Mouse (Mus musculus): Measurements from ENCODE around the gene Metrnl. TPM values are rescaled to one million over a fixed set of nuclear protein-coding genes. Genes with fewer than 3 reads are reported as not detected.
A peak's percentile ranks its signal among the peaks of the same experiment; 100 is the strongest.

The Metrnl gene
- polyA plus RNA-seq (2015; fragmentation: Nextera tagmentation; extraction: Ambion mirVana) = 22.3 and 23.6 TPM in 2 replicates

DNA sequence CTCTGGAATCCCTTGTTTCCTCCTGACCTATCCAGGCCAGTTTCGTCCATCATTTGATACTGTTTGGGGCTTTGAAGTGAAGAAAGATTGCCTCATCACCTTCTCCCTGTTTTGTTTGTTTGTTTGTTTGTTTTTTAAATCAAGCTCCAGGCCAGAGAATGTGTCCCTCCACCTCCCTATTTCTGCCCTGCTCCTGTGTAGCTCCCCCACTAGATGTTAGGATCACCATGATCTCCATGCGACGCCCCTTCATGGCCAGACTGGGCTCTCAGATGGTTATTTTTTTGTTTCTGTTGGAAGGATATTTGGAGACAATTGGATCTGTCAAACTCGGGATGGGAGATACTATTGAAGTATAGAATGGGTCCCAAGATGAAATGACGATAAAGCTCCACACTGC lies at the start of gene Metrnl:
Gene Metrnl, plus strand, starts transcription at position 301 of the 400 bp plus-strand sequence.
- H3K4me1 ChIP-seq (ENCODE audit: insufficient read depth, low read depth, low read length) = peaks cover 16% of the 10 kb centered on the region
- 86% methylated on average over 5 of the region's 5 CpGs for WGBS
- H3K9ac ChIP-seq (replicated peaks; ENCODE audit: low read depth) = peak within 1 kb of the TSS; percentile 53
- H3K4me2 ChIP-seq (replicated peaks; ENCODE audit: low read depth, low read length) = peak within 1 kb of the TSS; percentile 99
- H3K27ac ChIP-seq (ENCODE audit: low read length) = peak within 1 kb of the TSS; percentile 81
- no peak for DNase-seq (ENCODE audit: low spot score)
- H3K27me3 ChIP-seq (replicated peaks; ENCODE audit: insufficient read depth, low read length) = no peaks in the 10 kb centered on the region
- H3K9me3 ChIP-seq (ENCODE audit: low read length) = no peaks in the 10 kb centered on the region
- ATAC-seq = no peak
- TF ChIP-seq CTCF (IDR thresholded peaks at IDR 0.05) (no peak), EP300 (IDR thresholded peaks at IDR 0.05) (no peak)
- H3K36me3 ChIP-seq (ENCODE audit: insufficient read depth, low read length) = no peaks in the 10 kb centered on the region
- peak within 1 kb of the TSS; percentile 73 for H3K4me3 ChIP-seq (ENCODE audit: low read depth, low read length)

GRCm38 (mm10) chr11:121651556-121651955 lies 49.8 kb upstream of the Metrnl start:
- H3K9ac ChIP-seq (replicated peaks; ENCODE audit: low read depth) = no peak overlapping the region
- H3K4me2 ChIP-seq (replicated peaks; ENCODE audit: low read depth, low read length) = no peak overlapping the region
- H3K27ac ChIP-seq (ENCODE audit: low read length) = no peak overlapping the region
- DNase-seq (ENCODE audit: low spot score) (no peak), ATAC-seq (no peak)
- no peaks in the 10 kb centered on the region for H3K36me3 ChIP-seq (ENCODE audit: insufficient read depth, low read length)
- WGBS = 96% methylated on average over 9 of the region's 9 CpGs
- no peaks in the 10 kb centered on the region for H3K9me3 ChIP-seq (ENCODE audit: low read length)
- TF ChIP-seq EP300 (IDR thresholded peaks at IDR 0.05) (no peak), CTCF (IDR thresholded peaks at IDR 0.05) (no peak)
- no peaks in the 10 kb centered on the region for H3K27me3 ChIP-seq (replicated peaks; ENCODE audit: insufficient read depth, low read length)
- H3K4me3 ChIP-seq (ENCODE audit: low read depth, low read length) = no peak overlapping the region
- H3K4me1 ChIP-seq (ENCODE audit: insufficient read depth, low read depth, low read length) = no peaks in the 10 kb centered on the region

DNA sequence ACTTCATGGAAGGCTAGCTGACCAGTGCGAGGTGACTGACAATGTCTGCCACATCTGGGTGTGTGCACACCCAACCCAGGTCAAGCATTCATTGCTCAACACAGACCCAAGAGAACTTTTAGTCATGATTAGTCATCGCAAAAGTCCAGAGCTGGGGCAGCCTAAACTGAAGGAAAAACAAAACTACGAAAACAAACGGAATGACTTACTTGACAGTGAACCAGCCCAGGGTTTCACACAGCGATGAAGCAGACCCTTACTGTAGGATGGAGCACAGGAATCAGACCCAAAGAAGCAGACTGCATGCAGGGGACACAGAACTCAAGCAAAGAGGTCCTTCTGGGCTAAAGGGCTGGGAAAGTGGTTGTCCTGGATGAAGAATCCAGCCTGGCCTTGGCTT lies 49.4 kb upstream of the Metrnl start:
- no peak for DNase-seq (ENCODE audit: low spot score)
- Histone ChIP-seq H3K9ac (replicated peaks; ENCODE audit: low read depth) (no peak overlapping the region), H3K4me1 (ENCODE audit: insufficient read depth, low read depth, low read length) (no peaks in the 10 kb centered on the region), H3K4me2 (replicated peaks; ENCODE audit: low read depth, low read length) (no peak overlapping the region), H3K27me3 (replicated peaks; ENCODE audit: insufficient read depth, low read length) (no peaks in the 10 kb centered on the region), H3K4me3 (ENCODE audit: low read depth, low read length) (no peak overlapping the region), H3K27ac (ENCODE audit: low read length) (no peak overlapping the region), H3K36me3 (ENCODE audit: insufficient read depth, low read length) (no peaks in the 10 kb centered on the region), H3K9me3 (ENCODE audit: low read length) (no peaks in the 10 kb centered on the region)
- 90% methylated on average over 5 of the region's 5 CpGs for WGBS
- no peak for ATAC-seq
- TF ChIP-seq CTCF (IDR thresholded peaks at IDR 0.05) = no peak
- TF ChIP-seq EP300 (IDR thresholded peaks at IDR 0.05) = no peak

- ATAC-seq (peak; percentile 25; the same call in 1 of the 2 replicates), DNase-seq (ENCODE audit: low spot score) (peak; percentile 76)
- Histone ChIP-seq H3K27ac (ENCODE audit: low read length) (no peak overlapping the region), H3K36me3 (ENCODE audit: insufficient read depth, low read length) (no peaks in the 10 kb centered on the region), H3K9ac (replicated peaks; ENCODE audit: low read depth) (no peak overlapping the region), H3K9me3 (ENCODE audit: low read length) (no peaks in the 10 kb centered on the region), H3K4me3 (ENCODE audit: low read depth, low read length) (no peak overlapping the region), H3K27me3 (replicated peaks; ENCODE audit: insufficient read depth, low read length) (no peaks in the 10 kb centered on the region), H3K4me1 (ENCODE audit: insufficient read depth, low read depth, low read length) (no peaks in the 10 kb centered on the region), H3K4me2 (replicated peaks; ENCODE audit: low read depth, low read length) (no peak overlapping the region)
- WGBS = 51% methylated on average over 10 of the region's 10 CpGs
- TF ChIP-seq CTCF (IDR thresholded peaks at IDR 0.05) (peak; percentile 78), EP300 (IDR thresholded peaks at IDR 0.05) (no peak)
Observed at GRCm38 (mm10) chr11:121652547-121653305, 48.6 kb upstream of the Metrnl start.

- WGBS = 78% methylated on average over 4 of the region's 4 CpGs
- ATAC-seq = no peak
Observed at GRCm38 (mm10) chr11:121653631-121654030, 47.7 kb upstream of the Metrnl start.

DNA sequence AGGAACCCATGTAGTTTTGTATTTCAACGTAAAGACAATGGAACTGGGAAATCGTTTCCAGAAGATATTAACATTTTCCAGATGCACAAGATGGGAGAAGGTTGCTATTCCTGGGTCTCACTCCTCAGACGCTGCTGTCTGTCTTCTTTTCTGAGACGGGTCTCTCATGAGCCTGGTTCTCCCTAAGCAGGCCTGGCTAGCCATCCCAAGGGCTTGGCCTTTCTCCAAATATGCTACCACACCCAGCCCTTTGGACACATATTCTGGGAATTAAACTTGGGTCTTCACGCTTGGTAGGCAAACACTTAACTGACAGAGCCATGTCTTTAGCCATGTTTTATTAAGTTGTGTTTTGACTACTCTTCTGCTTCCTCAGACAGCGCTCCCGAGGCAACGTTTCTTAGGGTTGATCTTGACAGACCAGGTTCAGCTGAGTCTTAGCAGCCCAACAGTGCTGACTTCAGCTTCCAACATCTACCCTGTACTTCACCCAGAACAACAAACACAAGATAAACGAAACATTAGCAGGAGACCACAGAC lies 46.9 kb upstream of the Metrnl start:
- Histone ChIP-seq H3K27me3 (replicated peaks; ENCODE audit: insufficient read depth, low read length) (no peaks in the 10 kb centered on the region), H3K4me3 (ENCODE audit: low read depth, low read length) (no peak overlapping the region), H3K36me3 (ENCODE audit: insufficient read depth, low read length) (no peaks in the 10 kb centered on the region), H3K4me2 (replicated peaks; ENCODE audit: low read depth, low read length) (no peak overlapping the region), H3K9ac (replicated peaks; ENCODE audit: low read depth) (no peak overlapping the region), H3K27ac (ENCODE audit: low read length) (no peak overlapping the region), H3K9me3 (ENCODE audit: low read length) (no peaks in the 10 kb centered on the region), H3K4me1 (ENCODE audit: insufficient read depth, low read depth, low read length) (no peaks in the 10 kb centered on the region)
- no peak for DNase-seq (ENCODE audit: low spot score)
- no peak for TF ChIP-seq CTCF (IDR thresholded peaks at IDR 0.05)
- TF ChIP-seq EP300 (IDR thresholded peaks at IDR 0.05) = no peak
- no peak for ATAC-seq
- WGBS = 60% methylated on average over 9 of the region's 9 CpGs

More at GRCm38 (mm10) chr11:121653631-121654030, 47.7 kb upstream of the Metrnl start:
- Histone ChIP-seq H3K9ac (replicated peaks; ENCODE audit: low read depth) (no peak overlapping the region), H3K4me2 (replicated peaks; ENCODE audit: low read depth, low read length) (no peak overlapping the region), H3K27ac (ENCODE audit: low read length) (no peak overlapping the region), H3K36me3 (ENCODE audit: insufficient read depth, low read length) (no peaks in the 10 kb centered on the region), H3K4me1 (ENCODE audit: insufficient read depth, low read depth, low read length) (no peaks in the 10 kb centered on the region), H3K9me3 (ENCODE audit: low read length) (no peaks in the 10 kb centered on the region), H3K4me3 (ENCODE audit: low read depth, low read length) (no peak overlapping the region), H3K27me3 (replicated peaks; ENCODE audit: insufficient read depth, low read length) (no peaks in the 10 kb centered on the region)
- no peak for DNase-seq (ENCODE audit: low spot score)
- TF ChIP-seq CTCF (IDR thresholded peaks at IDR 0.05) (no peak), EP300 (IDR thresholded peaks at IDR 0.05) (no peak)
